Mouse (Mus musculus): Measurements from ENCODE around the gene Cirbp.

Gene Cirbp

DNA sequence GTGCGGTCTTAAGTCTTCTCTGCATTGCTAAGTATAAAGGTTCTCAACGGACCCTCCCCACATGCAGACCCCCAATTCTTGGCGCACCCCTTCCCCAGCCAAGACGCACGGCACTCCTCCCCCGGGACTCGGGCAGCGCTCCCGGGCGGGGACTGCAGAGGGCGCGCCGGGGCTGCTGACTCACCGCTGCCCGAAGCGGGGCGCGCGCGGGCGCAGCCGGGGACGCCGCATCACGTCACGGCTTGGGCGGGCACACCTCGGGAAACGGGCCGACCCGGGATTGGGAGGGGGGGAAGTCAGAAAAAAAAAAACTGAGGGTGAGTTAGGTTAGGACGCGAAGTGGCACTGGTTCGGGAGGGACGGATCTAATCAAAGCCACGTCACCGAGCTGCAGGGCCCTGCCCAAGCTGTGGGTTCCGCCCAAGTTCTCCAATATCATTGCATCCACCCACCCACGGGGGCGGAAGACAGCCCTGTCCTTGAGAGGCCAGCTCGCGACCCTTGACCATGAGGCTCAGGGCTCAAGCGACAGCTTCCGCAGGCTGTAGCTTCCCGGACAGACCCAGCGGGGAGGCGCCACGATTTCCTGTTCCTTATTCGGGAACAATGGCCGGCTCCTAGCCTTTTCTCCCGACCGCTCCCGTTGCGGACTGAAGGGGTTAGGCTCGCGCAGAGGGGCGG, 17.0 kb upstream of the Cirbp start:
- intact Hi-C loops (cut with DNase I): no loop called here

DNA sequence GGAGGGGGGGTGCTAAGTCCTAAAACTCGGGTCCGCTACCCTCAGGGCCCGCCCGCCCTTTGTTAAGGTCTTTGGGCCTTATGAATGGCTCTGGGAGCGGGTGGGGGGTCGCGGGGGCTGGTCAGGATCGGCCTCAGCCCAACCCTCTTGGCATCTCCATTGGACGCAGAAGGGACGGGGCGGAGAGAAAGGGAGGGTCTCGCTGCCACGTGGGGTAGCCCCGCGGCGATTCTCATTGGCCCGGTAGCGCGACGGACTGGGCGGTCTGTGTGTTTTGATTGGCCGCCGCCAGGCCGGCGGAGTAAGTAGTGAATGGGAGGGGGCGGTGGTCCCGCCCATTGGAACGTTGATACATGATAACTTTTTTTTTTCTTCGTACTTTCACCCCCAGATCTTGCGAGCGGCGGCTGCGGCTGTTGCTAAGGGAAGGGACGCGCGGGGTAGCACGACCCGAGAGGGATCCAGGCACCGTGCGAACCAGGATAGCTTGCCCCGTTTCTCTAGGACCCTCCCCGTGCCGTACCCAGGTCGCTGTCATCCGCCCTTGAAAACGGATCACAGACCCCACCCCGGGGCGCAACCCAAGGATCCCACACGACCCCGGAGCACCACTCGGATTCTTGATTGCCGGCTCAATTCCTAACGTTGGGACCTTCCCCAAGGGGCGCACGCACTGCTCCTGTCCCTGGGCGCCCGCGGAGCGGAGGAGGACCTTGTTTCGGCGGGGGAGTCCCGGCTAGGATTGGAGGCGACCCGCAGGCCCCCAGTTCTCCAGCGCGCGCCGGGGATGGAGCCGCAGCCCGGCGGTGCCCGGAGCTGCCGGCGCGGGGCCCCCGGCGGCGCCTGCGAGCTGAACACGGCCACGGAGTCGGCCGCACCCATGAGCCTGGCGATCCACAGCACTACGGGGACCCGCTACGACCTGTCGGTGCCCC, 16.2 kb upstream of the Cirbp start:
- intact Hi-C loops (cut with DNase I): no loop called here

DNA sequence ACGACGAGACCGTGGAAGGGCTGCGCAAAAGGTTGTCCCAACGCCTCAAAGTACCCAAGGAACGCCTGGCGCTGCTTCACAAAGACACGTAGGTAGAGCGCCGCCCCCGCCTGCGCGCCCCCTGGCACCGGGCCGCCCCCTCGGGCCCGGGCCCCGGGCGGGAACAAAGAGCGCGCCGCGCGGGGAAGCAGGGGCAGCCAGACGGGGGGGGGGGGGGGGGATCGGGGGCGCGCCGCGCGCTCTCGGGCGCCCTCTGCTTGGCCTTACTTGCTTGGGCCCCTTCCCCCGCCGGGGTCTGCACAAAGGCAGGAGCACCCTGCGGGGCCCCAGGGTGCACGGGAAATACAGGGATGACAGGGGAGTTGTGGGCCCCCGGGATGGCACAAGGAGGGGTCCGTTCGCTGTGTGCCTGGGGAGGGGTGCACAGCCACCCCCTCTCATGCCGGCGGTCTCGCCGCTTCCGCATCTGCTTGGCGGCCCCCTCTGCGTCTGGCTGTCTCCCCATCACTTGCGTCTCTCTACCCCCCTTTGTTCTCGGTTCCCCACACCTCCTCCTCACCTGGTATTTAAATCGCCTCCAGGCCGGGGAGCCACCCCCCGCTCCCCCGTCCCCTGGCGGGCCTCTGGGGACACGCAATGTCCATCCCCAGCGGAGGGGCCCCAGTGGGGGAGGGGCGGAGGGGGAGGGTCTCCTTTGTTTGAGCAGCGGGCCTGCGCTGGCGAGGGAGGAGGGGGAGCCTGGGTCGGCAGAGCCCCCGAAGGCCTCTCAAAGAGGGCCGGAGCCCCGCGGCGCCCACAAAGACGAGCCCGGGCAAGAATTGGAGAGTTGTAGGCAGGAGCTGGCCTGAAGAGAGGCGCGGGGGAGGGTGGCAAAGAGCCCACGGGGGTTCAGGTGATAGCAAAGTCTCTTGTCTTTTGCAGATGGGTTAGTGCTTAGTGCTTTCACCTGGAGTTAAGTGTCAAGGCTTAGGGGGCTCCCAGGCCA, 15.3 kb upstream of the Cirbp start:
- intact Hi-C loops (cut with DNase I): no loop called here

DNA sequence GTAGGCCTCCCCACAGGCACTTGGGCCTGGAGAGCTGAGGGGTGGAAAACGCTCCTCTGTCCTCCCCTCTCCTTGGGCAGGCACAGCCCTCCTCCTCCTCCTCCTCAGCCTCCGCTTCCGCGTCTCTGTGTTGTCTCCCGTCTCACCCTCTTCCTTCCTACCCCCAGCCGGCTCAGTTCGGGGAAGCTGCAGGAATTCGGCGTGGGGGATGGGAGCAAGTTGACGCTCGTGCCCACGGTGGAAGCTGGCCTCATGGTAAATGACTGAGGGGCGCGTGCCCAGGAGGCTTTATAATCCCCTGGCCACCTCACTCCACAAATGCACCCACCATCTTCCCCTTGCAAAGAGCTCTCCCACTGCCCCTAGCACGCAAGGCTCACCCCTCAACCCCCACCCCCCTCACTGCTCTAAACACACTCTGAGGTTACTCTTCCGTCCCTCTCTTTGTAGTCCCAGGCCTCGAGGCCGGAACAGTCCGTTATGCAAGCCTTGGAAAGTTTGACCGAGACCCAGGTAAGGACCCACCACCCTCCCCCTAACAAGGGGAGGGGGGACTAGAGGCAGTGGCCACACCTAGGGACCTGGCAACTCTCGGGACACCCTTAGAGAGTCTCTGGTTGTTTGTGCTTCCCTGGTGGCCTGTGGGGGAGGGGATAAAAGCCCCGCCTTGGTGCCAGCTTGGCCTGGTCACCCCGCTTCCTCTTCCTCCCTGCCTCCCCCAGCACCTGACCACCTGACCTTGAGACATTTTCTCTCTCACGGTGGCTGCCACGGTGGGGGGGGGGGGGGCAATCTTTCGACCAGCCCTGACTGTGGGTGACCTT, 14.4 kb upstream of the Cirbp start:
- intact Hi-C loops (cut with DNase I): no loop called here

DNA sequence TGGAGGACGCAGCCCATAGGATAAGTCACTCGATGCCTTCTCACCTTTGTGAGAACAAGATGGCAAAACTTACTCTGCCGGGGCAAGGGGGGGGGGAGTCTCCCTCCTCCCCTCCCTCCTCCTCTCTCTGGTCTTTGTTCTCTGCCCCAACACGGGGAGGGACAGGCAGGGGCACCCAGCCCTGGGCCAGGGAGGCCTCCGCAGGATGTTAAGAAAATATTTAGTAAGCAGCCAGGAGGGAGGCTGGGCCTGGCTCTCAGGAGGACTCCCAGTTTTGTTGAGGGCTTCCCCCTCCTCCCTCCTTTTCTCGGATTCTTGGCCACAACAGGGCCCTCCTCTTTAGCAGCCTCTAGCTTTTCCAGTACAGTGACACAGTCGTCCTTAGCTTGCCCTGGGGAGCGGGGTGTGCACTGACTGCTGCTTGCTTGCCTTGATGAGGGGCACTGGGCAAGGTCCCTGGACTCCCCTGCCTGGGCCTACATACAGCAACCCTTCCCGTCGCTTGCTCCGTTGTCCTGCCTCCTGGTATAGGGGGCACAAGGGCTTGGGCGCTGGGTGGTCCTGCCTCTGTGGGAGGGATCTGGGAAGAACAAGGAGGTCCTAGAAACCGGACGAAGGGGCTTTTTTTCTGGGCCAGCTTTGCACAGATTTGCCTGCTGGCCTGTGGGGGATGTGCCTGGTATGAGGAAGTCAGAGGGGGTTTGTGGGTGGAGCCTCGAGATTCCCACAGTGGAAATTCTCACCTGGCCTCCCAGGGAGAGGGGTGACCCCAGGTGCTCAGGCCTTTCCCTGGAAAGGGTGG, 13.5 kb upstream of the Cirbp start:
- intact Hi-C loops (cut with DNase I): no loop called here

DNA sequence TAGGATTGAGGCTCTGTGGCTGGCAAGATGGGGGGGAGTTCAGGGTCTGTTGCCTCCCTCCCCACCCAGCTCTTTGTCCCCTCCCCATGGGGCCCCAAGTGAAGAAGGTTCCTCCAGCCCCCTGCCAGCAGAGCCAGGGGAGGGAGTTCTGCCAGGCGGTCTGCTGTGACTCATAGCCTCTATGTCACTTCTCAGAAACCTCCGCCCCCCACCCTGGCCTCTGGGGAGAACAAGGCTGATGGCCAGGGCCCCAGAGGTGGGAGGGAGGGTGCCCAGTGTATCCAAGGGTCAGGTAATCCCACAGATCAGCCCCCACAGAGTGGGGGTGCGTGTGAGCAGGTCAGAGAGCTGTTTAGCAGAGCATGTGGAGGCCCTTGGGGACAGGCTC, 12.9 kb upstream of the Cirbp start:
- intact Hi-C loops (cut with DNase I): no loop called here

DNA sequence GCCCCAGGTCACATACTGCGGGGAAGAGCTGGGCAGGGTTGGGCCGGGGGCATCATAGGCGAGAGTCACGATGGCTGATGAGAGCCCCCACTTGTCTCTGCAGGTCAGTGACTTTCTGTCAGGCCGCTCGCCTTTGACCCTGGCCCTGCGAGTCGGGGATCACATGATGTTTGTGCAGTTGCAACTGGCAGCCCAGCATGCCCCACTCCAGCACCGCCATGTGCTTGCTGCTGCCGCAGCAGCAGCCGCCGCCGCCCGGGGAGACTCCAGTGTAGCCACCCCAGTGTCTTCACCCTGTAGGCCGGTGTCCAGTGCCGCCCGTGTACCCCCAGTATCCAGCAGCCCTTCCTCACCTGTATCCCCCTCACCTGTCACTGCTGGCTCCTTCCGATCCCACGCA, 12.1 kb upstream of the Cirbp start:
- intact Hi-C loops (cut with DNase I): no loop called here

DNA sequence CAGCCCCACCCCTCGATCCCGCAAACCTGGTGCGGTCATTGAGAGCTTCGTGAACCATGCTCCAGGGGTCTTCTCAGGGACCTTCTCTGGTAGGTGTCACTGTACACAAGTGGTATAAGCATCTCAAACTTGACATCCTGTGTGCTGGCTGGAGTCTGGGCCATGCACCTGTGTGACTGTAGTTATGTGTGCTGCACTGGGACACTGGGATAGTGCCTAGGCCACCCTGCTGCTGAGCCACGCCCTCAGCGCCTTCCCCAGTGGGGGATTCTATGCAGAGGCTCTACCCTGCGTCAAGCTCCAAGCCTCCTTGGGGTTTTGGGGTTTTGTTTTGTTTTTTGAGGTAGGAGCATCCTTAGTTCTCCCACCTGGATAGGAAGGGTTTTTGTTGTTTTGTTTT, 11.4 kb upstream of the Cirbp start:
- intact Hi-C loops (cut with DNase I): no loop called here

DNA sequence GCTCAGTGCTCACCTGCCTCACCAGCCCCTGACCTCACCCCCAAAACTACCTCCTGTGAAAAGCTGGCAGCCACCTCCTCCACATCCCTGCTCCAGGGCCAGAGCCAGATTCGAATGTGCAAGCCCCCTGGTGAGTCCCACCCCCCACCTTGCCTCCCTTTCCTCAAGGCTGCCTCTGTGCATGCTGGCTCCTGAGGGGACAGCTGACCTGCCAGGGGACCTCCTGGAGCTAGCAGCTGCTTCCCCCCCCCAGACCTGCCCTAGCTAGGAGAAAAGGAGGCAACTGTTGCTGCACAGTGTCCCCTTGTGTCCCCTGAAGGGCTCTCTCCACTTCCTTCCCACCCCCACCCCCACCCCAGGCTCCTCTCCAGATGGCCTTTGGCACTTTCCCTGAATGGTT, 10.5 kb upstream of the Cirbp start:
- intact Hi-C loops (cut with DNase I): no loop called here

DNA sequence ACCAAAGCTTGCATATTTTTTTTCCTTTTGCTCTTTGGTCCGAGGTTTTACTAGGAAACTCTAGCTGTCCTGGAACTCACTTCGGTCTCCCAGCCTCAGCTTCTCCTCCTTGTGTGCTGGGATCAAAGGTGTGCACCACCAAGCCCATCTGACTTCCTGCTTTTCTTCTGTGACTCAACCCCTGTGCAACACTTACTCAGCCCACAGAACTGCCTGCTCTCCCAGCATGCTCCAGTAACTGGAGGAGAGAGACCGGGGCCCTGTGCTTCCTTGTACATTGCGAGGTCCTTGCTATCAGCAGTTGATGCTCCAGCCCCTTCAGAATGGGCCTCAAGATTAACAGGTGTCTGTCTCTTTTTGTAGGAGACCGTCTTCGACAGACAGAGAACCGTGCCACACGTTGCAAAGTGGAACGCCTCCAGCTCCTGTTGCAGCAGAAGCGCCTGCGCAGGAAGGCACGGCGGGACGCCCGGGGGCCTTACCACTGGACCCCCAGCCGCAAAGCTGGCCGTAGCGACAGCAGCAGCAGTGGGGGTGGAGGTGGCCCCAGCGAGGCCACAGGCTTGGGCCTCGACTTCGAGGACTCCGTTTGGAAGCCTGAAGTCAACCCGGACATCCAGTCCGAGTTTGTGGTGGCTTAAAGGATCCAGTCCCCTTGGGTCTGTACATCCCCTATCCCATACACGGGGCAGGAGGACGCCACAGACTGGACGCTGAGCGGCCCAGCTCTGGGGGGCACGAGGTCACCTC, 9.6 kb upstream of the Cirbp start:
- intact Hi-C loops (cut with DNase I): no loop called here

DNA sequence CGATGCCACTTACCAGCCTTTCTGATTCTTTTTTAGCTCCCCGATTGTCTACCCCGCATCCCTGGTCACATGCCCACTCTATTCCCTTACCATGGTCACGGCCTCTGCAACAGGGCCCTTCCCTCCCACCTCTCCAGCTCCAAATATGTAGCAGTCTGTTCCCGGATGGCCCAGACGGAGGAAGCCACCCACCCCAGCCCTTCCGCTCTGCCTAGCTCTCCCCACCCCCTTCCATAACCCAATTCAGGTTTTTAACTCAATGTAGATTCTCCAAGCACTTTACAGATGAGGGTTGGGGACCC, 9.1 kb upstream of the Cirbp start:
- intact Hi-C loops (cut with DNase I): no loop called here

DNA sequence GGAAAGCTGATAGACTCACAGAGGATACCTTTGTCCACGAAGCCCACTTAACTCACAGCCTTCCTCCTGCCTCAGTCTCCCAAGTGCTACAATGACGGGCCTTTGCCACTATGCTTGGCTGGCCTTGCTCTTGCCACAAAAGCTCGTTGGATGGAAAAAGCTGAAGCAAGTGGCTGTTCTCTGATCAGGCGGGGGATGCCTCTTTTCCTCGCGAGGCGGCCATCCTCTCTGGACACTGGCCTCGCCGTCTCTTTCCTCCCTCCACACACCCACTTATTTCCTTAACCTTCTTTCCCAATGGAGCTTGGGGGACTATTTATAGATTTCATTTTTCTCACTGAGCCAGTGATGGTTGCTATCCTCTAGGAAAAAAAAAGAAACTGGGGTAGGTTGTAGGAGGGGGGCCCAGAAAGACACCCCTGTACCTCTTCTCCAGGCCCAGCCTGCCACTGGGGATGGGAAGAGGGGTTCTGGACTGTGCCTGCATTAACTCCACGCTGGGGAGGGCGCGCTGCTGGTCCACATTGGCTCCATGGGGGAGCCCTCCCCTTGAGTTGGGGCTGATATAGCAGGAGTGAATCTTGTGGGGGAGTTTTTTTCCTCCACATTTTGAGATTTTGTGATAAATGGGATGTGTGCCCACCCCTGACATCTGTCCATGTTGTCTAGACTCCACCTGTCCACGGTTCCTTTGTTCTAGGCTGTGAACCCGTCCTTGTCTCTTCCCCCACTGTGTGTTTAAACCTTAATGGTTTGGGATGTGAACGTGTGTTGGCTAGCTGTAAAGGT, 8.4 kb upstream of the Cirbp start:
- intact Hi-C loops (cut with DNase I): no loop called here

DNA sequence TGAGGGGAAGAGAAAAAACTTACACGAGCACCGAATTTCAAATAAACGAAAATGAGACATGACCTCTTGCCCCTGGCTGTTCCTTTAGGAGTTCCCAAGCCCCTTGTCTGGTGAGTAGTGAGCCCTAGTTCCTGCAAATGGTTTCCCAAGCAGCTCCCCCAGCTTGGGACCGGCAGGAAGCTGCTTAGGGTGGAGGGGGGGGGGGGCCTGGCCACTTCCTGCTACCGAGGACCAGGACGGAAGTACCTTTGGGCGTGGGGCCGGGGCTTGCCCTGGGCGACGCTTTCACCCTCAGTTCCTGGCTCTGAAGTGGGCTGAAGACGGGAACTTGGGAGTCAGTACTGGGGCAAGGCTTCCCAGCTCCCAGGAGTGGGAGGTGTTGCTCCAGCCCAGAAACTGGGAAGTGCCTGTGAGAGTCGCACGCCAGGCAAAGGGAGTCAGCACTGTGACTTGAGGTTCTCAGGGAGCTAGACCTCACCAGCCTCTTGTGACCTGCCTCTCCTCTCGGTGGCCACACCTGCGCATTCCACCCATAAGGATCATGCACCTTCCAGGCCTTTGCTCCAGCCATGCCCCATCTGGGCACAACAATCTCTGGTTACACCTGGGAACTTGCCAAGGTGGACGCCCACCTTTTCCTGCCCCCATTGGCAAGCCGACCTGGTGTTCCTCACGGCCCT, 7.3 kb upstream of the Cirbp start:
- intact Hi-C loops (cut with DNase I): no loop called here

DNA sequence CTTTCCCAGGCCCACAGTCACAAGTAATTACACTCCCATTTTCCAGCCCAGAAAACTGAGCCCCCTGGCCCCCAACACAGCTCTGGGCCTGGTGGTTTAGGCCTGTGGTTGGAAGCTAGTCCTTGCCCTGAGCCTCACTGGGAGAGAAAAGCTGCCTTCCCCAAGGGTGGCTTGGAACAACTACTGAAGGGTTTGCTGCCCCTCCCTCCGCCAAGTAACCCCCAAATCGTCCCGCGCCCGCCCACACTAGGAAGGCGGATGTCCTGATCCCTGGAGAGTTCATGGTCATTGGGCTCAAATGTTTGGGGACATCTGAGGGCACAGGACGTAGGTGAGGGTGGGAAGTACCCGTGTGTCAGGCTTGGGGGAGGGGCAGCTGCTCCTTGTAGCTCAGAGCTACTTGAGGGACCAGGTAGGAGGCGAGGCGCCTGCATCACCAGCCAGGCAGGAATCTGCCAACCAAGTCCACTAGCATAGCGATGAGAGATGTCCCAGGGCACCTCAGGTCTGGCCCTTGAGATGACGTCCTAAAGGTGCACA, 6.7 kb upstream of the Cirbp start:
- intact Hi-C loops (cut with DNase I): no loop called here

DNA sequence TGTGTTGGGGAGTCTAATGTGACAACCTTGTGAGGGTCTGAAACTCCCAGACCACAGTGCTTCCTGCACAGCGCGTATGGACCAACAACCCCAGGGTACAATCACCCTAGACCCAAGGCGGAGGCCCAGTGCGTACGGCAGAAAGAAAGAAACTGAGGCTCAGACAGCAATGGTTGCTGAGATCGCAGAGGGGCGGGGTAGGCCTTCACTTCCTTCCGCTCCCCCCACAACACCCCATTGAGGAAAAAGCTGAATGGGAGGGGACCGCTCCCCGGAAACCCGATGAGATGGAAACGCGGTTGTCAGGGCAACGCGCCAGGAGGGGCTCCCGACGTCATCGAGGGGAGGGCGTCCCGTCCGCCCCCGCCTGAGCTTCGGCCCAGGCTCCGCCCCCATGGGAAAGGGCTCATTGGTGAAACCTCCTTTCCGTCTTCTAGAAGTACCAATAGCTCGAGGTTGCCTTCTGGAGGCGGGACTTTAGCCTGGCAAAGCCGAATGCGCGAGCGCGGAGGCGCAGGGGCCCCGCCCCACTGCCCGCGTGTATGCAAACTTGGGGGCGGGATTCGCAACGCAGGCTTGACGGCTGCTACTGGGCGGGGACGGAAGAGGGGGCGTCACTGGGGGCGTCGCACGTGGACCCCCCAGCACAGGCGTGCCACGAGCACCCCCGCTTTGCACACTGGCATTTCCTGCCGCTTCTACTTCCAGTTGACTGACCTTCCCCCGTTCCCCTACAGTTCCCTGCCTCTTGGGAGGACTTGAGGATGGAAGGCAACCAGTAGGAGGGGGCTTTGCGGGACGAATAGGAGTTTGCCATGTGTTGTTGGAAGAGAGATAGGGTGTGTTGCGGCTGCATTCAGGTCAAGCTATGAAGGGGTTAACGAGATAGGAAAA, 6.0 kb upstream of the Cirbp start:
- intact Hi-C loops (cut with DNase I): no loop called here
